Mouse (Mus musculus) macrophage (primary cell): ENCODE measurements around the gene Cmip. TPM values are rescaled to one million over a fixed set of nuclear protein-coding genes. Genes with fewer than 3 reads are reported as not detected.

Source experiments
- H3K27ac ChIP-seq: fragments of 350-480 bp; formaldehyde crosslinking; 2 replicates; pipeline ENCODE4 v1.9.0; 2021
- H3K36me3 ChIP-seq: fragments of 350-480 bp; formaldehyde crosslinking; 2 replicates; pipeline ENCODE4 v1.9.0; 2021; ENCODE audit errors: inconsistent target
- H3K4me3 ChIP-seq: fragments of 350-480 bp; formaldehyde crosslinking; 2 replicates; pipeline ENCODE4 v1.9.0; 2021; ENCODE audit errors: inconsistent target
- H3K79me2 ChIP-seq: fragments of 350-480 bp; formaldehyde crosslinking; 2 replicates; pipeline ENCODE4 v1.9.0; 2021; ENCODE audit errors: inconsistent target
- WGBS: methylation state at CpG from one replicate; pipeline ENCODE4 v1.1.7; 2026; ENCODE audit warnings: inconsistent platforms; ENCODE audit not compliant: missing documents; 5-methylcytosine and 5-hydroxymethylcytosine counted together
- polyA plus RNA-seq: library from polyadenylated mRNA; stranded (reverse); fragments of 250-400 nt; gene quantifications from 3 replicates; pipeline ENCODE4 v1.2.4, GENCODE M21; 2018; ENCODE audit warnings: inconsistent platforms

Cmip gene
- polyA plus RNA-seq, 1 experiment from 2014 or later, result 47.6 TPM

DNA sequence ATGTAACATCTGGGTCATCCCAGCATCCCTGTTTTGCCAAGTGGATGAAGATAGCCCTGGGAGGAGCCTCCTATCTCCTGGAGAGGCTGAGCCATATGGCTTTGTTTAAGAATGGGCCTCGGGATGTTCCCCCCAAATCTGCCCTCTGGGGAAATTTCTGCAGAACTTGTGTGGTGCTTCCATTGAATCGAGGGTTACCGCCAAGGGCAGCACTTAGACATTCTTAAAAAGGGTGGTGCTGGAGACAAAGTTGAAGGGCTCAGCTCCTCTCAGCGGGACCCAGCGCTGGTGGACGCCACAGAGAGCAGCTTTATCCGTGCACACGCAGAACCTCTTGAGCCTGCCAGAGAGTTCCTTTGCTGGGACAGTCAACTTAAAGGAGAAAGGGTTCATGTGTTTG lies 113.1 kb downstream of the Cmip start:
- Histone ChIP-seq H3K4me3 (no peak overlapping the region), H3K79me2 (peaks cover 100% of the 10 kb centered on the region), H3K36me3 (no peaks in the 10 kb centered on the region), H3K27ac (no peak overlapping the region)
- WGBS, result 75% methylated on average over 8 of the region's 8 CpGs

DNA sequence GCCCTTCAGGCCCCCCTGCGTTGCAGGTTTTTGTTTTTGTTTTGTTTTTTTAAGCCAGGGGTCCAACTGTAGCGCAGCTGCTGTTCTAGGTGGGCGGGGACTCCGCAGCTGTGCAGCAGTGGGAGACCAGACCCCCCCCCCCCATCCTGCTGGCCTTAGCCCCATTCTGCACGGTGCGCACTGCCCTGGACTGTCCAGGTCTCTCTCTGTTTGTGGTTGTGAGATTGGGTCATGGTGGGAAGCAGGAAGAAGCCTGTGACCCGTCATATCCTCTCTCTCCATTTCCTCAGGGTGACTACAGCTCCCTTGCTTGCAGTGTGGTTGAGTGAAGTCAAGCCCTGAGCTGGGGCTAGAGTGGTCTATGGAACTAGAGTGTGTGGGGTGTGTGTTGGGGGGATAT lies 114.3 kb downstream of the Cmip start:
- Histone ChIP-seq H3K36me3 (no peaks in the 10 kb centered on the region), H3K4me3 (no peak overlapping the region), H3K27ac (no peak overlapping the region), H3K79me2 (peaks cover 100% of the 10 kb centered on the region)
- WGBS, result 48% methylated on average over 7 of the region's 7 CpGs

DNA sequence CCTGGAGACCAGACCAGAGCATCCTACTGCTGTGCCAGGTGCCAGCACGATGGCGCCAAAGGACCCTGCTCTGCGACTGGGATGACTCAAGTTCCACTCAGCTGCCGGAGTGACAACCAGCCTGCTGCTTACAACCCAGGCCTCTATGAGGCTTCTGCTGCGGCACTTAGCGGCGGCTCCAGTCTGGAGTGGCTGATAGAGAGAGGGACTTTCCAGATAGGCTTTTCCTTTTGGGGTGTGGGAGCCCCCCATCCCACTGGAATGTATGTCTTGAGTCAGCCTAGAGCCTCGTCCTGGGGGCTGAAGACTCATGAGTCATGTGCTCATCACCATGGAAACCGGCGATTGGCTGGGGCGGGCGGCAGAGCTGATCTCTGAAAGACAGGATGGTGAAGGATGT lies 115.2 kb downstream of the Cmip start:
- peaks cover 7% of the 10 kb centered on the region; the same call in 1 of the 2 replicates for H3K36me3 ChIP-seq
- WGBS, result 87% methylated on average over 12 of the region's 12 CpGs
- no peak overlapping the region for H3K27ac ChIP-seq
- H3K79me2 ChIP-seq, result peaks cover 100% of the 10 kb centered on the region
- H3K4me3 ChIP-seq, result no peak overlapping the region

DNA sequence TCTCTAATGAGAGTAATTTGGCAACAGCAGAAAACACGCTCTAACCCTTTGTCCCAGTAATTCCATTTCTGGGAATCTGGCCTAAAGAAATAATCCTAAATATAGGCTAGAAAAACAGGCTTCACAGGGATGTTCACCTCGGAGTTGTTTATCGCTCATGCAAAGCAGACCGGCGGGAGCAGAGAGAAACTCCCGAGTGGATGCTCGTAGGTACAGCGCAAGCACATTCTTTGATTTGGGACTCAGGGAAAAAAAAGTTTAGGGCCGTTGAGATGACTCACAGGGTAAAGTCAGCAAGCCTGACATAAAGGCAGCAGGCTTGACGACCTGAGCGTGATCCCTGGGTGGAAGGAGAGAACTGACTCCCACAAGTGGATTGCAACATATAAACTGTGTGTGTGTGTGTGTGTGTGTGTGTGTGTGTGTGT lies 116.2 kb downstream of the Cmip start:
- Histone ChIP-seq H3K79me2 (peaks cover 100% of the 10 kb centered on the region), H3K36me3 (peaks cover 16% of the 10 kb centered on the region), H3K27ac (no peak overlapping the region), H3K4me3 (no peak overlapping the region)
- 82% methylated on average over 11 of the region's 11 CpGs for WGBS

DNA sequence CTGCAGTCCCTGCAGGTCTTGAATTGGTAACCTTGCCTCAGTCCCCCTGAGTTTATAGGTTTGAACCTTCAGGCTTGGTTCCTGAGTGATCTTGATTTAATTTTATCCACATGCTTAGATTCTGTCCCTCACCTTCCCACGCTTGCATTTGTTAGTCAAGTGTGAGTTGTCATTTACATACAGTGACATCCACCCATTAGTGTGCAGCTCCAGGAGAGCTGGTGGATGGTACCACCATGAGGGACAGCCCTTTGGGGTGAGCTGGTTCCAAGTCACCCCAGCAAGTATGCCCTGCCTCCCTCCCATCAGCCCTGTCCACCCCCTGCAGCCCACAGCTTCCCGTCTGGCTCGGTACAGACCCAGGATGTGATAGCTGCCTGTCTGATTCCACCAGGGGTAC lies 117.2 kb downstream of the Cmip start:
- Histone ChIP-seq H3K4me3 (no peak overlapping the region), H3K36me3 (peaks cover 24% of the 10 kb centered on the region), H3K79me2 (peaks cover 100% of the 10 kb centered on the region), H3K27ac (no peak overlapping the region)
- 90% methylated on average over 3 of the region's 3 CpGs for WGBS

DNA sequence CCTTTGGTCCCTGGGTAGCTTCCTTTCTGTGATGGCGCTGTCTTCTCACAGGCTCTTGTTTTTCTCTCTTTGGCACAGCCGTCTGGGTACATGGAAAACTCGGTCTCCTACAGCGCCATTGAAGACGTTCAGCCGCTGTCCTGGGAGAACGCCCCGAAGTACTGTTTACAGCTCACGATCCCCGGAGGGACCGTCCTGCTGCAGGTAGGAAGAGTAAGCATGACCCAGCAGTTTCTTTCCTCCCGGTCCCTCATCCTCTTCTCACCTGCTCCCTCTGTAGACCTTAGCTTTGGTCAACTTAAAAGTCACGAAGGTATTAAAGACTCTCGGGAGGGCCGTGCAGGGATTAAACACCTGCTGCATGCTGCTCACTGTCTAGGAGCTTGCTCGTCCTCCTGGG lies 120.1 kb downstream of the Cmip start:
- Histone ChIP-seq H3K4me3 (no peak overlapping the region), H3K27ac (no peak overlapping the region), H3K36me3 (peaks cover 43% of the 10 kb centered on the region), H3K79me2 (peaks cover 100% of the 10 kb centered on the region)
- 96% methylated on average over 16 of the region's 16 CpGs for WGBS

DNA sequence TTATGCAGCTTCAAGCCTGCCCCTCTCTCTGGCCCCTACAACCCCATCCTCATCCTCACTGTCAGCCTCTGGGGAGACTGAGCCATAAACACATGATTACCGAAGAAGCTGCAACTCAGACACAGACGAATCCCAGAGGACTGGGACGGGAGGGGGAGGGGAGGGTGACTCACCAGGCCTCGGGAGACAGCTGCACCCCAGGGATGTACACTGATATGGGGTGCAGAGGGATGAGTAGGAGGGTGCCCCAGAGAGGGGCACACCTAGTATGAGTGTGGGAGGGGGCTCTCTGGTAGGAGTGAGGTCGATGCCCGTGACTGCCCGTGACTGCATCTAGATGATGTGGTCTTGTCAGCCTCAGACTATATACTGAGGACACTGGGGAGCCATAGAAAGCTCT lies 121.8 kb downstream of the Cmip start:
- H3K36me3 ChIP-seq, result peaks cover 47% of the 10 kb centered on the region
- no peak overlapping the region for H3K4me3 ChIP-seq
- WGBS, result 95% methylated on average over 5 of the region's 7 CpGs

DNA sequence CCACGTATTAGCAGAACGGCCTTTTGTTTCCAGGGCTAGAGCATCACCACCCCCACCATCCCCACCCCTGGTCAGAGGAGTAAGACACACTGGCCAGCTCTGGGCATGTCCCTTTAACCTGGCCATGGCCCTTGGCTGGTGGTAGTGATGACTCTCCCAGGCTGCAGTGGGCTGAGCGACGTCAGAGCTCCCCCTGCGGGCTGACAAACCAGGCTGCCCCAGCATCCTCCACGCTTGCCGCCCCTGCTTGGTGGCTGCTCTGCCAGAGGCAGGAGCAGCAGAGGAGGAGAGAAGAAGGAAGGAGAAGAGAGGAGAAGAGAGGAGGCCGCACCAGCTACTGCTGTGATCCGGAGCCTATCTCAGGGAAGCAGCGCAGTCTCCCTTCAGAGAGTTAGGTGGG lies 122.3 kb downstream of the Cmip start:
- no peak overlapping the region for H3K4me3 ChIP-seq
- peaks cover 100% of the 10 kb centered on the region for H3K79me2 ChIP-seq
- WGBS, result 81% methylated on average over 10 of the region's 10 CpGs
- H3K27ac ChIP-seq, result no peak overlapping the region
- peaks cover 47% of the 10 kb centered on the region for H3K36me3 ChIP-seq

More for the DNA sequence above, 121.8 kb downstream of the Cmip start:
- H3K27ac ChIP-seq, result no peak overlapping the region
- peaks cover 100% of the 10 kb centered on the region for H3K79me2 ChIP-seq

DNA sequence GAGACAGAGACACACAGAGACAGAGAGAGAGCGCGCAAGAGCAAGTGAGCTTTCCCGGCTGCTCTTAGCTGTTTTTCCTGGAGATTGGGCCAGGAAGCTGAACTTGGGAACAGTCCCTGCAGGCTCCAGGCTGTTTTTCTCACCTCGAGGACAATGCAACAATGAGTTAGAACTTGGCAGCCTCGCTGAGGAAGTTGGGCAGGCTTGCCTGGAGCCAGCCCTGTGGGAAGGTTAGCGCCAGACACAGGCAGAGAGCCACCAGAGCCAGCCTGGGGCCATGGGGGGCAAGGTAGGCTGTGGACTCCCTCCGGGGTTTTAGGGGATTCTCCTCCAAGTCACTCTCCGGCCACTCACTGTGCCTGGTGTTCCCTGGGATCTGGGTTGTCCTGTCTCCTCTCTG lies 123.9 kb downstream of the Cmip start:
- no peak overlapping the region for H3K4me3 ChIP-seq
- H3K36me3 ChIP-seq, result peaks cover 52% of the 10 kb centered on the region
- no peak overlapping the region for H3K27ac ChIP-seq
- H3K79me2 ChIP-seq, result peaks cover 100% of the 10 kb centered on the region
- 81% methylated on average over 8 of the region's 8 CpGs for WGBS

DNA sequence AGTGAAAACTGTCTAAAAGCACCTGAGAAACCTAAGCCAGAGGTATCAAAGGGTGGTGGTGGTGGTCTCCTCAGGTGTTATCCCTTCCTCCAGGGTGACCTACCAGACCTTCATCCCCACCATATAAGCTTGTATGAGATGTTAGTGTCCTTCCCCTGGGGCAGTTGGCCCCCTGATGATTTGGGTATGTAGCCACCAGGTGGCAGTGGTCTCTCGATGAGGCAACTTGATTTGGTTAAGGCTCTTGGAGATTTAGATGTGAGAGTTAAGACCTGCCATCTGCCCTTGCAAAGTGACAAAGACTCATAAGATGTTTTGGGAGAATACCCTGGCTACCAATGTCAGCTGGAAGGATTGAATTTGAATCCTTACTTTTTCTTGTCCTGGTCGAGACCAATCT lies 129.3 kb downstream of the Cmip start:
- H3K27ac ChIP-seq, result no peak overlapping the region
- 80% methylated on average over 2 of the region's 2 CpGs for WGBS
- H3K79me2 ChIP-seq, result peaks cover 100% of the 10 kb centered on the region
- H3K36me3 ChIP-seq, result peaks cover 26% of the 10 kb centered on the region; the same call in 1 of the 2 replicates
- no peak overlapping the region for H3K4me3 ChIP-seq

DNA sequence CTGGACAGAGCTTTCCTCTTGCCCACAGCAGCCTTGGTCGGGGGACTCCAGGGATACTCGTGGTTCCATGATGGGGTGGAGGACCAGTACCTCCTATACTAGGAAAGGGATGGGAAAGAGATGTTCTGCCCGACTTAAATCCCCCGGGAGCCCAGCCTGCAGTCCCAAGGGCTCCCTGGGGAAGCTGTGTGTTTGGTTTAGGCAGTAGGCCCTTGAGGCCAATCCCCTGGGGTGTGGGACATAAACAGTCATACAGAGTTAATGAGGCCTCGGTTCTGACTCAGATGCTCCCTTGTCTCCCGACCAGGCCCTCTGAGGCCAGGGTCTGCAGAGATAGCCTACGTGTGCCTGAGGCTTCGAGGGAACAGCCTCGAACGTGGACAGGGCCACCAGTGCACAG lies 130.8 kb downstream of the Cmip start:
- no peak overlapping the region for H3K4me3 ChIP-seq
- WGBS, result 99% methylated on average over 10 of the region's 10 CpGs
- peaks cover 100% of the 10 kb centered on the region for H3K79me2 ChIP-seq
- no peak overlapping the region for H3K27ac ChIP-seq
- peaks cover 13% of the 10 kb centered on the region; the same call in 1 of the 2 replicates for H3K36me3 ChIP-seq

DNA sequence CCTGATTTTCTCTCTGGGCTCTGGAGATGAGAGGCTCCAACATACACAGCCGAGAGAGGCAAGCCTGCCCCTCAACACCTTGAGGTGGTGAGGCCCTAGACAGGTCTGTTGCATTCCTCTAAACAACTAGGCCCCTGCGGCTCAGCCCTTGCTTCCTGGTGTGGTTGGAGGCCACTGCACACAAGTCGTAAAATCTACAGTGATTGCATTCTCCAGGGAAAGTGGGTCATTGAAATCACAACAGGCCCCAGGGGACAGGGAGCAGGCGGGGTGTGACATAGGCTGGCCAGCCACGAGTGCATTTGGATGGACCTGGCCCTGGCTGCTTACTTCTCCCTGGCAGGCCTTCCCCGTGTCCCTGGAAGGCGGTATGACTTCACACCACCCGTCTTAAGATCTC lies 131.5 kb downstream of the Cmip start:
- 0 out of 2 replicates have a peak, but pooled peaks cover 13% of the 10 kb centered on the region for H3K36me3 ChIP-seq
- WGBS, result 91% methylated on average over 8 of the region's 8 CpGs
- H3K79me2 ChIP-seq, result peaks cover 100% of the 10 kb centered on the region
- no peak overlapping the region for H3K27ac ChIP-seq
- no peak overlapping the region for H3K4me3 ChIP-seq

DNA sequence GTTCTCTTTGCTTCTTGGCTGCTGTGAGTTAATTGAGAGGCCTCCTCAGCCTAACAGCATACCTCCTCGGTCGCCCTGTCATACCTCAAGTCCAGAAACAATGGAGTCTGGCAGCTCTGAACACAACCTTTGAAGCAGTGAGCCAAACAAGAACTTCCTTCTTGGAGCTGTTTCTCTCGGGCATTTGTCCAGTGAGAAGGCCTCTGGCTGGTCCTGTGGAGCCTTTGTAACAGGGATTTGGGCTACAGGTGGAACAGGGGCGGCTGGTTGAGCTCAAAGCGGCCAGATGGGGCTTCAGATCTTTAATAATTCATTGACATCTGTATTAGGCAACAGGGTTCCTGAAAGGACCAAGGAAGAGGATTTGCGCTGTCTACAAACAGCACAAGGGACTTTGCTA lies 137.0 kb downstream of the Cmip start:
- H3K27ac ChIP-seq, result no peak overlapping the region
- WGBS, result 92% methylated on average over 6 of the region's 6 CpGs
- no peak overlapping the region for H3K4me3 ChIP-seq
- peaks cover 13% of the 10 kb centered on the region; the same call in 1 of the 2 replicates for H3K36me3 ChIP-seq
- peaks cover 100% of the 10 kb centered on the region for H3K79me2 ChIP-seq

DNA sequence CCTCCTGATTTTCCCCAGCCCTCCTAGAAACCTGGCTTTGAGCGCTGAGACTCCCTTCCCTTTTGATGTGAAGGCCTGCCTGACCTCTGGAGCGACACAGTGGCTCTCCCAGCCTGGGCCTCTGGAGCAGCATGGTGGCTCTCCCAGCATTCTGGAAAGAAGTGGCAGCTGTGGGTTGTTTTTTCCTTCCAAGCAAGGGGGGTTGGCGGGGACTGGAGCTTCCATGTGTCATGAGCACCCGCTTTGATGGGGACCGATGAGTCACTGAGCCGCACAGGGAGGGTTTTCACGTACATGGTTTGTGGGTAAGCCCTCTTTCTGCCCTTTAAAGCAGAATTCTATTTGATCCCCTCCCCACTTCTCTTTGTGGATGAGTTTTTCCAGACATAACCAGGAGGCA lies 138.2 kb downstream of the Cmip start:
- Histone ChIP-seq H3K36me3 (peaks cover 15% of the 10 kb centered on the region; the same call in 1 of the 2 replicates), H3K27ac (no peak overlapping the region), H3K79me2 (peaks cover 100% of the 10 kb centered on the region), H3K4me3 (no peak overlapping the region)
- 88% methylated on average over 7 of the region's 7 CpGs for WGBS

DNA sequence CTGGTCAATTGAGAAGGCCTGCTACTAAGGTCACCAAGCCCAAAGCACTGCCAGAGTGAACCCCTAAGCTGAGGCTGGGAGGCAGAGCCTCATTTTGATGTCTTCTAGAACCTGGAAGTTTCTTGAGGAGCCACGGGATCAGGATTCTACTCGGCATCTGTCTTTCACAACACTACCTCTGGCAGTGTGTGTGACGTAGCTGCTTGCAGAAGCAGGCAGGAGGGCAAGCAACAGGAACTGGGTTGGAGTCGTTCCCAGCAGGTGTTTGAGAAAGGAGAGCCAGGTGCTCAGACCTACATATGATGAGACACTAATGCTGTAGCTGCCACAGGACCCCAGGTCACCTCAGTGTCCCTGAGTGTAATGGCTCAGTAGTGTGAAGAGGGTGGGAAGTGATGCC lies 140.0 kb downstream of the Cmip start:
- 83% methylated on average over 4 of the region's 4 CpGs for WGBS
- H3K27ac ChIP-seq, result no peak overlapping the region
- peaks cover 15% of the 10 kb centered on the region; the same call in 1 of the 2 replicates for H3K36me3 ChIP-seq
- no peak overlapping the region for H3K4me3 ChIP-seq
- peaks cover 100% of the 10 kb centered on the region for H3K79me2 ChIP-seq

DNA sequence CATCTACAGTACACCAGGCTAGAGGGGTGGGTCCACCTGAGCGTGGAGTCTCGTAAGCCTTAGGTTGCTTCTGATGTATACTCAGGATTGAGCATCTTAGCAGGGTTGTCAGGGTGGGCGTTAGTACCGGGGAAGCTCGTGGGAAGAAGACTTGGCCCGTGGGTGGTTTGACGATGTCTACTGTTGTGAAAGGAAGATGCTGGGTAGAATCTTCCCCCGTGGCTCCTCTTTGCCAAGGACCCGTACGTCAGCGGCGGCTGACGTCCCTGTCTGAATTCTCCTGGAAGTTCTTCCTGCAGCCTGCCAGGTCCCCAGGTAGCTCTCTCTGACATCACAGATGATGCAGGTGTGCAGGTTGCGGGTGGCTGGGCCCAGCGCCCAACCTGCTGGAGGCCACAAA lies 140.9 kb downstream of the Cmip start:
- WGBS, result 93% methylated on average over 15 of the region's 15 CpGs
- H3K79me2 ChIP-seq, result peaks cover 100% of the 10 kb centered on the region
- H3K4me3 ChIP-seq, result no peak overlapping the region
- H3K36me3 ChIP-seq, result peaks cover 15% of the 10 kb centered on the region; the same call in 1 of the 2 replicates
- no peak overlapping the region for H3K27ac ChIP-seq
